Mouse (Mus musculus) neural tube, embryonic 13.5 days (tissue): ENCODE measurements at regions not wholly inside any gene's neighbourhood (a gene's known extent, or its start where the extent isn't known, plus 50 kb on each side); places are given as distances from the start of the nearest gene placed in this dataset.

Experiments used
- ATAC-seq: fragments of 200-750 bp; cut with Nextera tagmentation; 2 replicates; pipeline ENCODE4 v1.8.0; 2017; ENCODE audit warnings: low read depth, mild to moderate bottlenecking, moderate TSS enrichment, moderate library complexity
- H3K27ac ChIP-seq: fragments of 300-500 bp; sonication (generic); replicated peaks from 2 replicates; pipeline ENCODE4 v1.5.1; 2015; ENCODE audit warnings: moderate library complexity, mild to moderate bottlenecking, inconsistent platforms
- H3K27me3 ChIP-seq: fragments of 300-500 bp; sonication (generic); 2 replicates; pipeline ENCODE4 v1.6.1; 2015; ENCODE audit warnings: mild to moderate bottlenecking, inconsistent platforms
- H3K36me3 ChIP-seq: fragments of 300-500 bp; sonication (generic); 2 replicates; pipeline ENCODE4 v1.6.1; 2015; ENCODE audit warnings: mild to moderate bottlenecking, inconsistent platforms
- H3K4me1 ChIP-seq: fragments of 300-500 bp; sonication (generic); replicated peaks from 2 replicates; pipeline ENCODE4 v1.6.1; 2015; ENCODE audit warnings: inconsistent platforms
- H3K4me2 ChIP-seq: fragments of 300-500 bp; sonication (generic); 2 replicates; pipeline ENCODE4 v1.6.1; 2015; ENCODE audit warnings: inconsistent platforms, mild to moderate bottlenecking, moderate library complexity
- H3K4me3 ChIP-seq: fragments of 300-500 bp; sonication (generic); 2 replicates; pipeline ENCODE4 v1.5.1; 2015; ENCODE audit warnings: mild to moderate bottlenecking, inconsistent platforms
- H3K9ac ChIP-seq: fragments of 300-500 bp; sonication (generic); 2 replicates; pipeline ENCODE4 v1.6.1; 2015; ENCODE audit warnings: moderate library complexity, mild to moderate bottlenecking, inconsistent platforms
- H3K9me3 ChIP-seq: fragments of 300-500 bp; sonication (generic); 2 replicates; pipeline ENCODE4 v1.6.1; 2016; ENCODE audit warnings: inconsistent platforms
- WGBS: fragments of 180-500 bp; shearing (Covaris S2); methylation state at CpG from one replicate; pipeline ENCODE4 v1.1.7; 2015; 5-methylcytosine and 5-hydroxymethylcytosine counted together

DNA sequence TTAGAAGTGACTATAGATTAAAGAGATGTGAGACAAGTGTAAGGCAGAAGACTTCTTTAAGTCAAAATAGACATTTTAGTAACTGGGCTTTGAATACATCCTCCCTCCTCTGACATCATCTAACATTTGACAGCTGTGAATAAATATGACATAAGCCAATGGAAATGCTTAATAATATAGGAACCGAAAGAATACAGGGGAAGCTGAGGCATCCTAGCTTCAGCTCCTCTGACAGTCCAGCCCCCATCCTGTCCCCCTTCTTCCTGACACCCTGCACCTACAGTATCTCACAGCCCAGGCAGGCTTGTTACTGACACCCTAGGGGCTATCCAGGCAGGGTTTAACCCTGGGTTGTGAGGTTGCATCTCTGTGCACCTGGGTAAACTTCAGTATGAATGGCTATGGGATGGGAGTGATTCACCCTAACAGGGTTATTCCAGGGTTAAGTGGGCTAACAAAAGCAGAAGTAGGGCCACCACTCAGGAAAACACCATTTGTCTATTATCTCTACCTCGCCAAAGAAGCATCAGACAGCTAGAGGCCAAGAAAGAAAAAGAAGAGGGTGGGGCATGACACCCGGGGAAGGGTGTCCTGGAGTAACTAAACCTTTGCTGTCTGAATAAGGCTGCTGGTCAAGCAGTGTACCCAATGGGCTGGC lies 158.6 kb upstream of the Dyrk2 start:
- Histone ChIP-seq H3K27me3 (no peaks in the 10 kb centered on the region), H3K4me3 (no peak overlapping the region), H3K9ac (no peak overlapping the region), H3K36me3 (no peaks in the 10 kb centered on the region), H3K4me2 (no peak overlapping the region), H3K4me1 (peaks cover 18% of the 10 kb centered on the region), H3K27ac (no peak overlapping the region), H3K9me3 (no peaks in the 10 kb centered on the region)
- WGBS = 66% methylated on average over 3 of the region's 3 CpGs
- no peak for ATAC-seq

DNA sequence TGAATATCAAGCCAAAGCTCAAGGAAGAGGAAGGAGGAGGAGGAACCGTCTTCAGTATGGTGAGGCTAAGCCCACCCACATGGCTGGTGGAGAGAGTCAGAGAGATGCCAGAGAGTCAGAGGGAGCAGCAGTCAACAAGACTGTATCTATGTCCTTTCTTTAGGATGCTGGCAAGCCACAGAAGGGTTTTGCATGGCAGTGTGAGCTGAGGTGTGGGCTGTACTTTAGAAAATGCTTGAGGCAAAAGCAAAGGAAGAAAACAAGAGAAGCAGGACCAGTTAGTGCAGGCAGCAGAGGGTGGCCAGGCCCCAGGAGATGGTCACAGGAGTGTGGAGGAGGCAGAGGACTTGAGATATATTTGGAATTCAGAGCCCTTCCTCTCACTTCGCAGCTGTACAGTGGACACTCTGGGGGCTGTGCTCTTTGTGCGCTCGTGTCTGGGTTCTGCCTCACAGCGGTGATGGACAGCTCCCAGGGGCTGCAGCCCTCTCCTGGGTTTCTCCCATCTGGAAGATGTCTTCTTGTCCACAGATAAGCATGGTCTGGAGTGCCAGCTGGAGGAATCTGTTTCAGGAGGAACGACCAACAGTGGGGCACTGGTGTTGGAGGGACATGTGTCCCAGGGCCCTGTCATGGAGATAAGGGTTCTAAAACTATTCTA lies 157.4 kb upstream of the Dyrk2 start:
- Histone ChIP-seq H3K4me3 (no peak overlapping the region), H3K27me3 (no peaks in the 10 kb centered on the region), H3K9ac (no peak overlapping the region), H3K36me3 (no peaks in the 10 kb centered on the region), H3K4me1 (peaks cover 18% of the 10 kb centered on the region), H3K4me2 (no peak overlapping the region), H3K27ac (no peak overlapping the region), H3K9me3 (no peaks in the 10 kb centered on the region)
- 56% methylated on average over 6 of the region's 6 CpGs for WGBS
- no peak for ATAC-seq

DNA sequence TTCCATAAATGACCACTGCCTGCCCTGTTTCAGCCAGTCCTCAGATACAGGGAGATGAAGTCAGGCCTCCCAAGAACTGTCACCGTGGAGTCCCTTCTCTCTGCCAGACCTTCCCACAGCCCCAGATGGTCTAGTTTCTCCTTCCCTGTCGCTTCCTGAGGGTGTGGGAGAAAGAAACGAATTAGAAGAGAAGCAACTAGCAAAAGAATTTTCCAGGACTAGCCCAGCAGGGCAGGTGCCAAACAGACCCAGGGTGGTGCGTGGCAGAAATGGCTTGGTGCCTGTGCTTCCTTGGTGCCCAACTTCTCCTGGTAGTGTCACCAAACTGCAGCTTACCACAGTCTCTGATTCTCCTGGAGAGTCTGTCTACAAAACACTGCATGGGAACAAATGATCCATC lies 156.3 kb upstream of the Dyrk2 start:
- Histone ChIP-seq H3K9me3 (no peaks in the 10 kb centered on the region), H3K4me2 (no peak overlapping the region), H3K36me3 (no peaks in the 10 kb centered on the region), H3K27me3 (no peaks in the 10 kb centered on the region), H3K4me3 (no peak overlapping the region), H3K9ac (no peak overlapping the region), H3K27ac (no peak overlapping the region), H3K4me1 (peaks cover 18% of the 10 kb centered on the region)
- 79% methylated on average over 4 of the region's 4 CpGs for WGBS
- ATAC-seq = no peak

DNA sequence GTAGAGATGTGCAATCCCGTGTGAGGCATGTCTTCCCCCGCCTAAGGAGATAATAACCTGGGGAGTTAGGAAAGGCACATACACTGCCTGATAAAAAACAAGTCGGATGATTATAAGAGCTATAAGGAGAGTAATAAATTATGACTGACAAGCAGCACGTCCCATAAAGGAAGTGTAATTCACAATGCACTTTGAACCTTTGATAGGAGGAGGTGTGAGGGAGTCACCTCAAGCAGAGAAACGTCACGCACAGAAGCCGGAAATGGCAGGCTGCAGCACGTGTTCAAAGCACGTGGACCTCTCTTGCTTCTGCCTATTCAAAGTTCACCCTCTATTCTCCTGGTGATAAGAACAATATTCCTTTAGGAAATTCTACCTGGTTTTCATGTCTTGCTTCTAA lies 154.4 kb upstream of the Dyrk2 start:
- Histone ChIP-seq H3K4me2 (no peak overlapping the region), H3K9ac (no peak overlapping the region), H3K9me3 (no peaks in the 10 kb centered on the region), H3K4me1 (peaks cover 18% of the 10 kb centered on the region), H3K27me3 (no peaks in the 10 kb centered on the region), H3K4me3 (no peak overlapping the region), H3K27ac (no peak overlapping the region), H3K36me3 (no peaks in the 10 kb centered on the region)
- ATAC-seq = no peak
- WGBS = 57% methylated on average over 9 of the region's 9 CpGs

DNA sequence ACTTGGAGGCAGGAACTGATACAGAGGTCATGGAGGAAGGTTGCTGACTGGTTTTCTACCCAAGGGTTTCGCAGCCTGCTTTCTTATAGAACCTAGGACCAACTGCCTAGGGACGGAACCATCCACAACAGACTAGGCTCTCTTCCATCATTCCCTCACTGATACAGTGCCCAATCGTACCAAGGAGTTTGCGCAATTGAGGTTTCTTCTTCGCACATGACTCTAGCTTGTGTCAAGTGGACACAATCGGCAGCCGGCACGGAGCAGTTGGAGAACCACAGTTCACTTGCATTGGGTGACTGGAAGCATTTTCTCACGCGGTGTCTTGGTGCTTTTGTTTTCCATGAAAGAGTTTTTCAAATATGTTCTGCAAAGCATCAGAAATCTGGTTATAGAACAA lies 149.1 kb upstream of the Dyrk2 start:
- no peak overlapping the region for H3K27ac ChIP-seq
- no peaks in the 10 kb centered on the region for H3K9me3 ChIP-seq
- no peaks in the 10 kb centered on the region for H3K27me3 ChIP-seq
- H3K4me3 ChIP-seq = no peak overlapping the region
- WGBS = 95% methylated on average over 10 of the region's 10 CpGs
- no peak for ATAC-seq
- no peaks in the 10 kb centered on the region for H3K4me1 ChIP-seq
- H3K4me2 ChIP-seq = no peak overlapping the region
- no peak overlapping the region for H3K9ac ChIP-seq
- H3K36me3 ChIP-seq = no peaks in the 10 kb centered on the region

DNA sequence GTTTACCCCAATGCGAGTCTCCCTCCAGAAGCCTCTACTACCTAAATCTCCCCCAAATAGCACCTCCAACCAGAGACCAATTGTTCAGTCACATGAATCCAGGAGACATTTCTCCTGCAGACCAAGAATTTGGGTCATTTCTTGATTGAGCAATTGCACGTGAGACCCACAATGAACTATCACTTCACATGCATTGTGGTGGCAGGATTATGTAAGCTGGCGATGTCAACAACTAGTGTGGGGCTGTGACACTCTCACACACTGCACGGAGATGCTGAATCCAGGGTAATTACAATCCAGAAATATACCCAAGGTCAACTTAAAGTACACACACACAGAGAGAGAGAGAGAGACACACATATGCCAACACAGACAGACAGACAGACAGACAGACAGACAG lies 148.5 kb upstream of the Dyrk2 start:
- 92% methylated on average over 4 of the region's 4 CpGs for WGBS
- Histone ChIP-seq H3K9me3 (no peaks in the 10 kb centered on the region), H3K36me3 (no peaks in the 10 kb centered on the region), H3K9ac (no peak overlapping the region), H3K4me3 (no peak overlapping the region), H3K4me1 (no peaks in the 10 kb centered on the region), H3K4me2 (no peak overlapping the region), H3K27me3 (no peaks in the 10 kb centered on the region), H3K27ac (no peak overlapping the region)
- no peak for ATAC-seq

DNA sequence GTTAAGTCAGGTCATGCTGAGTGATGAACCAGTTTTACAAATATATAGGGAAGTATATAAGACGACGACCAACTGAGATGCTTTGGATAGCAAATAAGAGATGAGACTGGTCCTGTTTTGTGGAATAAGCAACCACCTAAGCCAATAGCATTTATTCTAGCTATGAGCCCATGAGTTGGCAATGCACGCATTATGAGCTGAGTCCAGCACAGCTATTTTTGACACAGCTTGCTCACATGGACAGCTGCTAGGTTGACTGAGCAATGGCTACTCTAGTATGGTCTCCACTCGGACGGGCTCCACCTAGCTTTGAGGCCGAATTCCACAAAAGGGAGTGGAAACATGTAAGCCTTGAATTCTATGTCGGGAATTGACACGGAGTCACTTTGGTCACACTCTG lies 146.1 kb upstream of the Dyrk2 start:
- no peak for ATAC-seq
- no peaks in the 10 kb centered on the region; the same call in 1 of the 2 replicates for H3K4me1 ChIP-seq
- H3K4me3 ChIP-seq = no peak overlapping the region
- H3K36me3 ChIP-seq = no peaks in the 10 kb centered on the region
- 93% methylated on average over 8 of the region's 8 CpGs for WGBS
- no peak overlapping the region for H3K4me2 ChIP-seq
- H3K9me3 ChIP-seq = no peaks in the 10 kb centered on the region
- H3K27me3 ChIP-seq = no peaks in the 10 kb centered on the region
- no peak overlapping the region for H3K9ac ChIP-seq
- H3K27ac ChIP-seq = no peak overlapping the region

DNA sequence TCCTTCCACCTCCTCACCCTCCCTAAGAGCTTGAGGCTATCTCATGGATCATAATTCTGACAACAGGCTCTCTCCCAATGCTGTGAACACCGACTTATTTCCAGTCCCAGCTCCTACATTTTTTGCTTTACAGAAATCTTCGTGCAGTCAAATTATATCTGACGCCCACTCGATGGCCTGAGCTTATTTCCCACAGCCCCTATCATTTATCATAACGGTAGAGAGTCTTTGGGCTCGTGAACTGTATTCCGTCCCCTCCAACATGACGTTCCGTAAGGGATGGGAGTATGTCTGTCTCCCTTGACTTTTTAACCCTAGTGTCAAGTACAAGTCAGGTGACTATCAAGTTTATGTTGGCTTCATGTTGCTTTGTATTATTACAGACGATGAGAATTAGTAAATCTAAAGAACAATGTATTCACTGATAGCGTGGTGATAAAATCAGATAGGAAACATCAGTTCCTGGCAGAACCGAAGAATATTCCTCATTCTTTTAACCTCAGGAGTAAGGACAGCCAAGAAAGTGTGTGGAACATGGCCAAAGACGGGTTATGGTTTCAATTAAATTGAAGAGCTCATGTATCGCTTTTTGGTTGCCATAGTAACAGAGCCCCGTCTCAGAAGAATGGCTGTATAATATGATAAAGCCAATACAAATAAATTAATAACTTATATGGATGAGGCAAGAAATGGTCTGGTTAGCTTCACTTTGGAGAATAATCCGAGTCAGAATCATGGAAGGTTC lies 145.5 kb upstream of the Dyrk2 start:
- Histone ChIP-seq H3K4me3 (no peak overlapping the region), H3K9ac (no peak overlapping the region), H3K9me3 (no peaks in the 10 kb centered on the region), H3K36me3 (no peaks in the 10 kb centered on the region), H3K27ac (no peak overlapping the region), H3K4me2 (no peak overlapping the region), H3K4me1 (peaks cover 4% of the 10 kb centered on the region), H3K27me3 (no peaks in the 10 kb centered on the region)
- ATAC-seq = no peak
- WGBS = 82% methylated on average over 16 of the region's 16 CpGs

DNA sequence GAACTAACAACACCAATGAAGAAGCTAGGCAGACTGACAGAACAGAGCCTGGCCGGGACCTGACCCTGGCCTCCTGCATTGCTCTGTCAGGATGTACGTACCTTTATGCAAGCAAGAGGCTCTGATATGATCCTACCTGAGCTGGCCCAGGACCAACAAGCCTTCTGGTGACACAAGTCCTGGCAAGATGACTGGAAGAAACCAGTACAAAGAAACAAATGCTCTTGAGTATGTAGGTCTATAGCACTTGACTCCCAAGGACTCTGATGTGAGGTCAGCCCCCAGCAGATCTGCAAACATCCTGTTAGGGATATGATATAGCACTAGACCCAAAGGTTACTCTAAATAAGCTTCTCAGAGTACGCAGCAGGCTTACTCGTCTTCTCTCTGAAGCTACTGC lies 144.7 kb upstream of the Dyrk2 start:
- H3K9ac ChIP-seq = no peak overlapping the region
- H3K36me3 ChIP-seq = no peaks in the 10 kb centered on the region
- H3K4me1 ChIP-seq = peaks cover 4% of the 10 kb centered on the region
- no peak overlapping the region for H3K4me2 ChIP-seq
- H3K9me3 ChIP-seq = no peaks in the 10 kb centered on the region
- WGBS = 90% methylated on average over 4 of the region's 4 CpGs
- no peak overlapping the region for H3K27ac ChIP-seq
- no peak for ATAC-seq
- H3K27me3 ChIP-seq = no peaks in the 10 kb centered on the region
- H3K4me3 ChIP-seq = no peak overlapping the region

DNA sequence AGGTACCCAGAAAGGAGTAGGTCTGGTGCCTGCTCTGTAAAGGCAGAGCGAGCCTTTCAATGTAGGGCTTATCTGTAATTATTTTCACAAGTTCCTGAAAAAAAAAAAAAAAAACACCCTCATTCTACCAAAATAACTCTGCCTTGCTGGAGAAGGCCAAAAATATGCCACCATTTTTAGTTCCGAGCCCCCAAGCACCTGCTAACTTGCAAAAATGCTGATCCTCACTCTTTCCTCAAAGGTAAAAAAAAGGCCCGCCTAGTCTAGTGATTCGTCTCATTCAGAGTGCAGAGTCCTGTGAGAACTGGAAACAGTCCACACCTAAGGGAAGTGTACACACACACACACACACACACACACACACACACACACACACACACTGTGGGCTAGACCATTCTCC lies 143.7 kb upstream of the Dyrk2 start:
- no peak overlapping the region for H3K27ac ChIP-seq
- H3K4me2 ChIP-seq = no peak overlapping the region
- WGBS = 81% methylated on average over 4 of the region's 4 CpGs
- no peak overlapping the region for H3K9ac ChIP-seq
- H3K9me3 ChIP-seq = no peaks in the 10 kb centered on the region
- H3K4me1 ChIP-seq = peaks cover 4% of the 10 kb centered on the region
- H3K36me3 ChIP-seq = no peaks in the 10 kb centered on the region
- no peak overlapping the region for H3K4me3 ChIP-seq
- ATAC-seq = no peak
- no peaks in the 10 kb centered on the region for H3K27me3 ChIP-seq

DNA sequence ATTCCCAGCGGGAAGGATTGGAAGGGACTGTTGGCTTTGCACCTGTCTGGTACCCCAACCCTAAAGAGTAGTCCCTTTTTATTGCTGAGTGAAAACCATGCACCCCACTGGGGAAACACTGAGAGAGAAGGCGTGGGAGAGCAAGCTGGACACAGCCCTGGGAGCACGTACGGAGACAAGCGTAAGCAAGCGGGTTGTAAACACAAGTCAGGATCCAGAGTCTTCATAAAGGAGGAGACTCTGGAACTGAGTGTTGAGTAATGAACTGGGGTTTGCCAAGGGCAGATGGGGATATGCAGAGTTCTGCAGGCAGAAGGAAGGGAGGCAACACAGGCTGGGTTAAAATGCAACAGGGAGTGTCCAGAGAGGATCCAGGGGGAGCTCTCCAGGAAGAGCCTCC lies 141.5 kb upstream of the Dyrk2 start:
- Histone ChIP-seq H3K9ac (no peak overlapping the region), H3K4me3 (no peak overlapping the region), H3K27ac (no peak overlapping the region), H3K27me3 (no peaks in the 10 kb centered on the region), H3K4me1 (peaks cover 4% of the 10 kb centered on the region), H3K9me3 (no peaks in the 10 kb centered on the region), H3K36me3 (no peaks in the 10 kb centered on the region), H3K4me2 (no peak overlapping the region)
- no peak for ATAC-seq
- 74% methylated on average over 6 of the region's 6 CpGs for WGBS

DNA sequence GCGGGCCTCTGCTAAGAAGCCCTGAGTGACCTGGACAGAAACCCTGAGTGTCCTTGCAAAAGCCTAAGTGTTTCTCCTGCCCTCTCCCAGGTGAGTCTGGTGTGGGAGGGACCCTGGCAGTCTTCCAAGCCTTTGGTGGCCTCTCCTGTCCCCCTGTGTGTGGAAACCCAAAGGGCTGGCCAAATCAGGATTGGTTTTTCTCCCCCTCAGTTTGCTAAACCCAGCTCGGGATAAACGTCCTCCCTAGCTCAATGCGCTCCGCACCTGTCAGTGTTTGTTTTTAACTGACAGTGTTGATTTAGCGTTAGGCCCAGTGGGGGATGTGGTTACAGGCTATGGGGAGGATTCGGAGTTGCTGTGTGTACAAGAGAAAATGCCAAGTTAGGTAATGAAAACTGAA lies 140.9 kb upstream of the Dyrk2 start:
- Histone ChIP-seq H3K9me3 (no peaks in the 10 kb centered on the region), H3K27me3 (no peaks in the 10 kb centered on the region), H3K27ac (no peak overlapping the region), H3K4me3 (no peak overlapping the region), H3K36me3 (no peaks in the 10 kb centered on the region), H3K4me1 (peaks cover 4% of the 10 kb centered on the region), H3K9ac (no peak overlapping the region), H3K4me2 (no peak overlapping the region)
- no peak for ATAC-seq
- 48% methylated on average over 7 of the region's 7 CpGs for WGBS
